Mouse (Mus musculus): Measurements from ENCODE around the gene Slc25a27. TPM values are rescaled to one million over a fixed set of nuclear protein-coding genes. Genes with fewer than 3 reads are reported as not detected.

Gene Slc25a27
- polyA plus RNA-seq, 1 experiment from 2014 or later = 6.0 TPM

DNA sequence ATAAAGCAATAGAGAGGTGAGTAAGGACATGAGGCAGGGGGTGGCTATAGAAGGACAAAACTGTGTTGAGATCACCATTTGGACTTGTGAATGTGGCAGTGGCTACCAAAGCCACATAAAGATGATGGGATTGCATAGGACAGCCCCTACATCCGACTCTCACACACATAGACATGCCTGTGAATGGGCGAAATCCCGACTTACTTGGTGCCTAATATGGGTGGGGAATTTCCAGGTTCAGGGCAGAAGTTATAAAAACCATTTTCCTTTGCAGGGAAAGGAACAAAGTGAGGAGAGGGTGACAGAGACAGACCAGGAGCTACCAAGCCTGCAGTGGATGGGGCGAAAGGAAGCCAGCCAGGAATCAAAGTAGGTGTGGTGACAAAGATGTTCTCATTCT is 29.9 kb downstream of the Slc25a27 start:
- Histone ChIP-seq H3K36me3 (ENCODE audit: control insufficient read depth, insufficient read depth, low read length) (no peaks in the 10 kb centered on the region), H3K9ac (ENCODE audit: low read depth, low read length) (no peak overlapping the region), H3K27me3 (replicated peaks; ENCODE audit: control insufficient read depth, insufficient read depth, low read length) (0 out of 2 replicates have a peak, but pooled peaks cover 3% of the 10 kb centered on the region), H3K4me2 (no peak overlapping the region), H3K9me3 (ENCODE audit: control insufficient read depth, low read length) (no peaks in the 10 kb centered on the region), H3K4me3 (ENCODE audit: low read depth, low read length) (no peak overlapping the region), H3K27ac (ENCODE audit: low read depth, low read length) (no peak overlapping the region), H3K4me1 (replicated peaks; ENCODE audit: control insufficient read depth, insufficient read depth, low read length) (no peaks in the 10 kb centered on the region)
- ATAC-seq (replicated peaks; ENCODE audit: low FRiP score) (no peak), DNase-seq (ENCODE audit: low spot score) (no peak)
- WGBS = 86% methylated on average over 4 of the region's 4 CpGs

DNA sequence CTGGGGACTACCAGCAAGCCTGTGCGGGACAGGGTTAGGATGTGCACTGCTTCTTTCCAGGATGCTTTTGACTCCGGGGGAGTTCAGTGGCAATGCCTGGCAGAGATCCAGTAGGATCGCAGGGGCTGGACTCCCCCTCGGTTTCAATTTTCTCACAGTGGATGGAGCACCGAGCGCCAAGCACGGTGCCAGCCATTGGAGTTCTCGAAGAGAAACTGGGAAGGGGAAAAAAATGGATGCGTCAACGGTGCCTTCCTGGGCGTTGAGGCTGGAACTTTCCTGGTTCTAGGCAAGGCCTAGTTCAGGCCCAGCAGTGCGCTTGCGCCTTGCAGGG is 36.6 kb downstream of the Slc25a27 start:
- no peak overlapping the region for H3K27ac ChIP-seq (ENCODE audit: low read depth, low read length)
- no peaks in the 10 kb centered on the region for H3K36me3 ChIP-seq (ENCODE audit: control insufficient read depth, insufficient read depth, low read length)
- H3K4me1 ChIP-seq (replicated peaks; ENCODE audit: control insufficient read depth, insufficient read depth, low read length) = no peaks in the 10 kb centered on the region; the same call in 1 of the 2 replicates
- ATAC-seq (replicated peaks; ENCODE audit: low FRiP score) = no peak
- 47% methylated on average over 13 of the region's 13 CpGs for WGBS
- no peaks in the 10 kb centered on the region for H3K9me3 ChIP-seq (ENCODE audit: control insufficient read depth, low read length)
- no peak overlapping the region; the same call in 1 of the 2 replicates for H3K4me3 ChIP-seq (ENCODE audit: low read depth, low read length)
- peak overlapping the region; percentile 68 for H3K4me2 ChIP-seq
- no peak overlapping the region for H3K9ac ChIP-seq (ENCODE audit: low read depth, low read length)
- no peak for DNase-seq (ENCODE audit: low spot score)
- peaks cover 45% of the 10 kb centered on the region for H3K27me3 ChIP-seq (replicated peaks; ENCODE audit: control insufficient read depth, insufficient read depth, low read length)

DNA sequence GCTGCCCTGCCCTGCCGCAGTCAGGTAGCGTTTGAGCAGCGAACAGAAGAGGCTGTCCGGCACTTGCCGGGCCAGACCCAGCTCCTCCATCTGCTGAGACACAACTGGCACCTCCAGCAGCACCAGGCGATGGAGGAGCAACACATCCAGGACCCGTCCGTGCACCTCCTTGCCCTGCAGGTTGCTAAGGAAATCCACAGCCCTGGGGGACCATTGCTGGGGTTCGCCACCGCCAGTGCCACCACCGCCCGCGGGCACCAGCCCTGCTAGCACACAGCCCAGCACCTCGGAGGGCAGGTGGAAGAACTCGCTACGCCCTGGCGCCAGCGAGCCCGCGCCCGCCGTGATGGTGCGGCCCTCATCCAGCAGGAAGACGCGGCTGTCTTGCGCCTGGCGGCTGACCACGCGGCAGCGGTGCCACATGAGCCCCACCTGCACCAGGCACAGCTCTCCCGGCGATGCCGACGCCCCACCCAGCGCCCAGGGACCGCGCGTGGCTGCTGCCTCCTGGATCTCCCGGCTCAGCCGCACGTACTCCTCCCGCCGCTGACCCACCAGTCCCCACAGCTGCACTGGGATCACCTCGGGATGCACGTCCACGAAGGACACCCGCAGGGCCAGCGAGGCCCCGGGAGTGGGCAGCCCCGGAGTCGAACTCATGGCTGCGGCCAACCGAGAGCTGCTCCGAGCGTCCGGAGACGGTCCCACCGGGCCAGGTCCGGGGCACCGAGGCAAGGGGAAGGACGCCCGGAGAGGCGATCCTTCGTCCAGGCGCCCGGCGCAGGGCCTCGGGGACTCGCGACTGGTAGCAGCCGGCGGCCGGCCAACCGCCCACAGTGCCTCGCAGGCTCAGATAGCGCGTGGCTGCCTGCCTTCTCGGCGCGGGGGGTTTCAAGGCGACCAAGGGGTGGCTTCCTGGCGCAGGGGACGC is 37.3 kb downstream of the Slc25a27 start, which contains the start of gene Tdrd6:
Gene Tdrd6 (minus strand): TSS at position 804 of the 931 bp plus-strand sequence.
- Histone ChIP-seq H3K4me3 (ENCODE audit: low read depth, low read length) (peak within 1 kb of the TSS; percentile 34), H3K4me1 (replicated peaks; ENCODE audit: control insufficient read depth, insufficient read depth, low read length) (no peaks in the 10 kb centered on the region; the same call in 1 of the 2 replicates), H3K4me2 (peak within 1 kb of the TSS; percentile 68), H3K9ac (ENCODE audit: low read depth, low read length) (no peak within 1 kb of the TSS), H3K9me3 (ENCODE audit: control insufficient read depth, low read length) (no peaks in the 10 kb centered on the region), H3K36me3 (ENCODE audit: control insufficient read depth, insufficient read depth, low read length) (no peaks in the 10 kb centered on the region), H3K27ac (ENCODE audit: low read depth, low read length) (no peak within 1 kb of the TSS), H3K27me3 (replicated peaks; ENCODE audit: control insufficient read depth, insufficient read depth, low read length) (peaks cover 45% of the 10 kb centered on the region)
- ATAC-seq (replicated peaks; ENCODE audit: low FRiP score) (no peak; the same call in 1 of the 2 replicates), DNase-seq (ENCODE audit: low spot score) (peak; percentile 37)
- WGBS = 4% methylated on average over 82 of the region's 83 CpGs

DNA sequence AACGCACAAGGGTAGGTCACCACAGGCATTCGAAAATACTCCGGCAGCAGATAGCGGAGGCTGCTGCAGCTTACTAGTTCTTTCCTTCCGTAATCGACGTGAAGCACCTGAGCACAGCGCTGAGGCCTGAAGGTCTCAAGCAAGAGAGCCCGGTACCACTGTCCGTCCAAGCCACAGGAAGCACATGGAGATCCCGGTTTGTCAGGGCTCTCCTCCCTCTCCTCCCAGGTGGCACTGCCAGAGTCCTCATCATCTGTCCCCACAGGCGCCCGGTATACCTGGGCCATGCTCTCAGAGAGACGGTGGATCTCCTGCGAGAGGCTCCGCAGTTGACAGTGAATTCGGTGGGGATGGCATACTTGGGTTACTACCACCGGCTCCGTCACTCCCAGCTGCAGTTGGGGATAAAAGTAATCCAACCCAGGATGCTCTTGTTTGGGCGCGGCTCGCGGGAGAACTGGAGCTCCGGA is 38.0 kb downstream of the Slc25a27 start:
- H3K4me1 ChIP-seq (replicated peaks; ENCODE audit: control insufficient read depth, insufficient read depth, low read length) = no peaks in the 10 kb centered on the region; the same call in 1 of the 2 replicates
- H3K27me3 ChIP-seq (replicated peaks; ENCODE audit: control insufficient read depth, insufficient read depth, low read length) = peaks cover 45% of the 10 kb centered on the region
- H3K9ac ChIP-seq (ENCODE audit: low read depth, low read length) = no peak overlapping the region
- peak; percentile 35 for DNase-seq (ENCODE audit: low spot score)
- no peaks in the 10 kb centered on the region for H3K36me3 ChIP-seq (ENCODE audit: control insufficient read depth, insufficient read depth, low read length)
- H3K4me3 ChIP-seq (ENCODE audit: low read depth, low read length) = peak overlapping the region; percentile 34
- no peak overlapping the region for H3K27ac ChIP-seq (ENCODE audit: low read depth, low read length)
- H3K4me2 ChIP-seq = peak overlapping the region; percentile 68
- WGBS = 27% methylated on average over 24 of the region's 24 CpGs
- ATAC-seq (replicated peaks; ENCODE audit: low FRiP score) = no peak
- no peaks in the 10 kb centered on the region for H3K9me3 ChIP-seq (ENCODE audit: control insufficient read depth, low read length)

DNA sequence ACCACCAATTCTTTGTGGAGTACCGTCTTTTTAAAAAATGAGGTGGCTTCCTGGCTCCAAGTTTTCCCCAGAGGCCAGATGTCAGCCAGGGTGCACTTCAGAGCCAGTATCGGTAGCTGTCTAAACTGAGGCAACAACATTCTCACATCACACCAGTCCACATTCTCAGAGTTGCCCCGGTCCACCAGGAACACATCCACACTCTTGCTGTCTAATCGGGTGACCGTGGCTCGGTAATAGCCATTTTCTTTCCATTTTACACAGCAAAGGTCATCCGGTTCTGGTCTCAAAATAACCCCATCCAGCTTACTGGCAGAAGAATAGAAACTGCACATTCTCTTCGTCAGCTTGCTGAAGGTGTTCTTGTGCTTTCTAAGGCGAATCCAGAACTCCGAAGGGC is 38.8 kb downstream of the Slc25a27 start:
- DNase-seq (ENCODE audit: low spot score) (no peak), ATAC-seq (replicated peaks; ENCODE audit: low FRiP score) (no peak)

DNA sequence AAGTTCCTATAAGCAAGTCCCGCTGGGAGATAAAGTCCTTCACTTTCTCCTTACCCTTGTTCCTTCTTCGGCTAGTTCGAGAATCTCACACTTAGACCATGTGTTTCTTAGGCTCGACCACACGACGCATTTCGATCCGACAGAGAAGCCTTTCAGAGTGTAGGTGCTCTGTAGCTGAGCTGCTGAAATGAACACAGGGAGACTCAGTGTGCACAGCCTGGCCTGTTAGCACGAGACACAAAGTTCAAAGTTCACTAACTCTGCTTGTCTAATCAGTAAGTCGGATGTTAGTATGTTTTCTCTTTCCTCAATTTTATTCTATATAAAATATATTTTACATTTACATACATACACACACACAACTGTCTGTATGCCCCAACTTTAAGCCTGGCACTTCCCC is 44.9 kb downstream of the Slc25a27 start:
- Histone ChIP-seq H3K4me1 (replicated peaks; ENCODE audit: control insufficient read depth, insufficient read depth, low read length) (no peaks in the 10 kb centered on the region), H3K9ac (ENCODE audit: low read depth, low read length) (no peak overlapping the region), H3K27ac (ENCODE audit: low read depth, low read length) (no peak overlapping the region), H3K4me2 (no peak overlapping the region), H3K27me3 (replicated peaks; ENCODE audit: control insufficient read depth, insufficient read depth, low read length) (no peaks in the 10 kb centered on the region; the same call in 1 of the 2 replicates), H3K36me3 (ENCODE audit: control insufficient read depth, insufficient read depth, low read length) (no peaks in the 10 kb centered on the region), H3K9me3 (ENCODE audit: control insufficient read depth, low read length) (no peaks in the 10 kb centered on the region), H3K4me3 (ENCODE audit: low read depth, low read length) (no peak overlapping the region)
- ATAC-seq (replicated peaks; ENCODE audit: low FRiP score) (no peak), DNase-seq (ENCODE audit: low spot score) (no peak)
- whole genome bisulfite sequencing = 82% methylated on average over 10 of the region's 10 CpGs

More for the DNA sequence above, 38.8 kb downstream of the Slc25a27 start:
- no peaks in the 10 kb centered on the region for H3K9me3 ChIP-seq (ENCODE audit: control insufficient read depth, low read length)
- no peak overlapping the region for H3K4me2 ChIP-seq
- H3K4me3 ChIP-seq (ENCODE audit: low read depth, low read length) = no peak overlapping the region
- H3K27ac ChIP-seq (ENCODE audit: low read depth, low read length) = no peak overlapping the region
- H3K9ac ChIP-seq (ENCODE audit: low read depth, low read length) = no peak overlapping the region
- no peaks in the 10 kb centered on the region; the same call in 1 of the 2 replicates for H3K4me1 ChIP-seq (replicated peaks; ENCODE audit: control insufficient read depth, insufficient read depth, low read length)
- H3K27me3 ChIP-seq (replicated peaks; ENCODE audit: control insufficient read depth, insufficient read depth, low read length) = peaks cover 45% of the 10 kb centered on the region
- 83% methylated on average over 10 of the region's 10 CpGs for WGBS
- no peaks in the 10 kb centered on the region for H3K36me3 ChIP-seq (ENCODE audit: control insufficient read depth, insufficient read depth, low read length)

DNA sequence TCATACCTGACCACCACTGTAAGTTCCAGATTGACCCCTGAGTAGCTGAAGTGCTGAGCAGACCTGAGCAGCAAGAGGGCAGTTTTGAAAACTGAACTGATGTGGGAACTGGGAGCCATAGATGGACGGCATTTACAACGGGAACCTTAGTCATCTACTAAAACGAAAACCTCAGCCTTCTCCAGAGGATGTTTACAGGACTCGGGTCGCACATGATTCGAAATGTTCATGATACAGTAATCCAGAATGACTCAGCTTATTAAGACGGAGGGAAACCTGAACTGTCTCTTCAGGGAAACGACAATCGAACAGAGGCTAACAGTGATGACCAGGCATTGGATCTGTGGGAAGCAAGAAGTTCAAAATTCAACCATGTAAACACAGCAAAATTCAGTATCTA is 47.9 kb downstream of the Slc25a27 start:
- Histone ChIP-seq H3K9ac (ENCODE audit: low read depth, low read length) (no peak overlapping the region), H3K4me1 (replicated peaks; ENCODE audit: control insufficient read depth, insufficient read depth, low read length) (no peaks in the 10 kb centered on the region), H3K27me3 (replicated peaks; ENCODE audit: control insufficient read depth, insufficient read depth, low read length) (no peaks in the 10 kb centered on the region), H3K9me3 (ENCODE audit: control insufficient read depth, low read length) (no peaks in the 10 kb centered on the region), H3K36me3 (ENCODE audit: control insufficient read depth, insufficient read depth, low read length) (no peaks in the 10 kb centered on the region), H3K27ac (ENCODE audit: low read depth, low read length) (no peak overlapping the region), H3K4me2 (no peak overlapping the region), H3K4me3 (ENCODE audit: low read depth, low read length) (no peak overlapping the region)
- DNase-seq (ENCODE audit: low spot score) (no peak), ATAC-seq (replicated peaks; ENCODE audit: low FRiP score) (no peak)
- WGBS = 77% methylated on average over 9 of the region's 9 CpGs

DNA sequence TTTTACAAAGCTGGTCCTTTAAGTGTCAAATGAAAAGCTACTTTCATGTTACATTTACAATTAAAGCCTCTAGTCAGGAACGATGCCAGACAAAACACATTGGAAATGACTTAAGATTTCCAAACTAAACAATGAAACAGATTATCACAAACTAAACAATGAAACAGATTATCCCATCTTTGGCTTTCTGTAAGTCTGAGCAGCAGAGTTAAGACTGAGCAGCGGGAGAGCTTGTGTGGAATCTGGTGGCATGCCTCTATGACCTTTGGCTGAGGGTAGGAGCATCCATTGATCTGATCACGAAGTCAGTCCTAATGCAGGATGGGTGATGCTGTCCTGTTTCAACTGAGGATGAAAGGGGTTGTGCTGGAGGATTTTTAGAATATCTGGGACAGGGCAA is 54.8 kb downstream of the Slc25a27 start:
- H3K27ac ChIP-seq (ENCODE audit: low read depth, low read length) = no peak overlapping the region
- DNase-seq (ENCODE audit: low spot score) (no peak), ATAC-seq (replicated peaks; ENCODE audit: low FRiP score) (no peak)
- no peaks in the 10 kb centered on the region for H3K9me3 ChIP-seq (ENCODE audit: control insufficient read depth, low read length)
- H3K27me3 ChIP-seq (replicated peaks; ENCODE audit: control insufficient read depth, insufficient read depth, low read length) = no peaks in the 10 kb centered on the region
- H3K4me1 ChIP-seq (replicated peaks; ENCODE audit: control insufficient read depth, insufficient read depth, low read length) = no peaks in the 10 kb centered on the region
- 70% methylated on average over 3 of the region's 3 CpGs for WGBS
- H3K36me3 ChIP-seq (ENCODE audit: control insufficient read depth, insufficient read depth, low read length) = no peaks in the 10 kb centered on the region
- no peak overlapping the region for H3K4me3 ChIP-seq (ENCODE audit: low read depth, low read length)
- no peak overlapping the region for H3K4me2 ChIP-seq
- no peak overlapping the region for H3K9ac ChIP-seq (ENCODE audit: low read depth, low read length)

DNA sequence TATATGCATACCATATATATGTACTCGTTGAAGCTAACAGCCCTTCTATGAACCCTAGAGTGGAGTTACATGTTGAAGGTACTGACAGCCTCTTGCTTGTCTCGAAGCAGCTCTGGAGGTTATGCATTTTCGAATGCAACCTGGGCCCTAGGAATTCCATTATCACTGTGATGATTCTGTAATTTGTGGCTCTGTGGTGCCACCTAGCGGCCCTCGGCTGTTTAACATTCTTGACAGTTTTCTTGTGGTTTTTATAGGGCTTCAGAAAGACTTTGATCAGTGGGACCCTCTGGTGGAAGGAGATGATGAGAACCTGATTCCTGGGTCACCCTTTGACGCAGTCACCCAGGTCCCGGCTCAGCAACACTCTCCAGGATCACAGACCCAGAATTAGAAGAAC is 55.4 kb downstream of the Slc25a27 start:
- peak; percentile 38 for DNase-seq (ENCODE audit: low spot score)
- 19% methylated on average over 7 of the region's 7 CpGs for WGBS

More for the DNA sequence above, 55.4 kb downstream of the Slc25a27 start:
- ATAC-seq (replicated peaks; ENCODE audit: low FRiP score) = no peak
- Histone ChIP-seq H3K9me3 (ENCODE audit: control insufficient read depth, low read length) (no peaks in the 10 kb centered on the region), H3K36me3 (ENCODE audit: control insufficient read depth, insufficient read depth, low read length) (no peaks in the 10 kb centered on the region), H3K9ac (ENCODE audit: low read depth, low read length) (no peak overlapping the region), H3K27ac (ENCODE audit: low read depth, low read length) (no peak overlapping the region), H3K4me2 (no peak overlapping the region), H3K27me3 (replicated peaks; ENCODE audit: control insufficient read depth, insufficient read depth, low read length) (no peaks in the 10 kb centered on the region), H3K4me1 (replicated peaks; ENCODE audit: control insufficient read depth, insufficient read depth, low read length) (no peaks in the 10 kb centered on the region), H3K4me3 (ENCODE audit: low read depth, low read length) (no peak overlapping the region)

All from liver, embryonic 11.5 days (tissue).